Mouse (Mus musculus) G1E-ER4 (cell line): ENCODE results near the gene Gstt3. TPM values are rescaled to one million over a fixed set of nuclear protein-coding genes. Genes with fewer than 3 reads are reported as not detected.

Experiments
- GATA1 ChIP-seq: IDR thresholded peaks from one replicate; pipeline ENCODE4 v1.8.0; 2012; ENCODE audit warnings: low read length, inconsistent platforms
- polyA plus RNA-seq: library from polyadenylated mRNA; stranded (reverse); fragments of >175 nt; gene quantifications from 2 replicates; pipeline ENCODE4 v1.2.3, GENCODE M21; 2012

Gstt3 gene
- 0.25 and 0.31 TPM in 2 replicates for polyA plus RNA-seq

DNA sequence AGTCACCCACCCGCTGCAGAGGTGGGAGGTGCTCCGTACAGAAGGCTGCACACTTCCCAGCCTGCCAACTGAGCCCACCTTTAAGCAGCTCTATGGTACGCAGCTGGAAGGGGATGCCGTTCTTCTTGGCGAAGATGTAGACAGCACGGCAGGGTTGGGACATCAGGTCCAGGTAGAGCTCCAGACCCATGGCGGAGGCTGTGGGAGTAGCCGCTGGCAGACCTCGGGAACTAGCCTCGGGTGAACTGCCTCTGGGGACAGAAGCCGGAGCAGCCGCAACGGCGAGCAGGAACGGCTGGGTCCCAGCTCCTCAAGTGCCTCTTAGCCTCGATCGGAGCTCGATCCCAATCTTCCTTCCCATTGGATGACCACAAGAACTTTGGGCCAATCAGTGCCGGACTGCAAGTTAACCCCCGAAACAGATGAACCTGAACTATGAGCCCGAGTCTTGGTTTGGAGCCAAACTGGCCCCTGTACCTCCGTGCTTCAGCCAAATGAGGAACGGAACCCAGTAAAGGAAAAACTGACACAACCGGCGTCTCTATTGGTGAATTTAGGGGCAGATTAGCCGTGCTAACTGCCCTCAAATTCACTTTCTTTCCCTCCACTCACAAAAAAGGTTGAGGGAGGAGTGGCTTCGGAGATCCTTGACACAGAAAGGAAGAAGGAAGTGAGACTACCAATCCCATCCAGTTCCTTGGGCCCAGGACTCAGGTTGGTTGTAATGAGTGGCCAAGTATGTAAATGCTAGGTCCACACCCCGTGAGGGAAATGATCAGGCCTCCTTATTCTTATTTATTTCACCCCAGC, at the start of gene Gstt3, which contains the start of gene Gm20441:
Gene Gstt3 (minus strand): TSS at position 646 of the 810 bp plus-strand sequence.
Gene Gm20441 (minus strand): TSS at position 186 of the 810 bp plus-strand sequence.
- no peak for TF ChIP-seq GATA1

GRCm38 (mm10) chr10:75830275-75830670, 49.1 kb upstream of the Gstt3 start:
- no peak for TF ChIP-seq GATA1

- no peak for TF ChIP-seq GATA1
Observed at GRCm38 (mm10) chr10:75829529-75830274, 48.5 kb upstream of the Gstt3 start.

DNA sequence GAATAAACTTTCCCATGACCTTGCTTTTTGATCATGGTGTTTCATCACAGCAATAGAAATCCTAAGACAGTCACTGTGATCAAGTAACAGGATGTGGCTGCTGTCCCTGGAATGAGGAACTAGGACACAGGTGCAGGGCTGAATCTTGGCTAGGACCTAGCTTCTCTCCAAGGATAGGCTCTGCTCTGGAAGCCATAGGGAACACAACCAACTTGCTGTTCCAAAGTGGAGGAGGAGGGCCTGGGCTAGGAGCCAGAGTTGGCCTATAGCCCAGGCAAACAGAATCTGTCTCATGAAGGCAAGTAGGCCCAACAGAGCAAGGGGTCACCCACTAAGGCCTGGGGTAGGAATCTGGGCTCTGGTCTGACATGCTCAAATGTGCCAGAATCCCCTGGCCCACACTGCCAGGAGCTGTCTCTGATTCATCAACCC, 47.3 kb upstream of the Gstt3 start:
- TF ChIP-seq GATA1 = no peak

DNA sequence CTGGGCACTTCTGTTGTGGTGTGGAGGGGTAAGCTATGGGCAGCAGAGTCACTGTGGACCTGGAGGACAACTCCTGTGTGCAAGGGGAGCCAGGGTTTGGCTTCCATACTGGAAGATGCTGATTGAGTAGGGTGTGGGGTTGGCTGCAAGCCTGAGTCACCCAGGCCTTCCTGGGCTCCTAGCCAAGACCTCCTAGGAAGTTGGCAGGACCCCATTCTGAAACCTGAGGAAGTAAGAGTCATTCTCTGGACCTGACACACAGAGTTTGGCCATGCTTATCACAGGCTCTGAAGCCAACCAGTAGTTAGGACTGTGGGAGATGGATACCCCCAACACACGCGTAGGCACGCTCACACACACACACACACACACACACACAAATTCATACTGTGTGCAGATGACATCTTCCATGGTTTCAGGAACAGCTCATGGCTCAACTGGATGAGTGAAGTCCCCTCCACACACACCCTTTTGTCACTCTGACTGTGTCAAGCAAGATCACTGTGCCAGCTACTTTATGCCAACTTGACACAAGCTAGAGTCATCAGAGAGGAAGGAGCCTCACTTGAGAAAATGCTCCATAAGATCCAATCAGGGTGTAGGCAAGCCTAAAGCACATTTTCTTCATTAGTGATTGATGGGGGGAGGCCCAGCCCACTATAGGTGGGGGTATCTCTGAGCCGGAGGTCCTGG, 46.6 kb upstream of the Gstt3 start:
- TF ChIP-seq GATA1 = no peak

- no peak for TF ChIP-seq GATA1
Observed at GRCm38 (mm10) chr10:75824530-75824929, 43.3 kb upstream of the Gstt3 start.

DNA sequence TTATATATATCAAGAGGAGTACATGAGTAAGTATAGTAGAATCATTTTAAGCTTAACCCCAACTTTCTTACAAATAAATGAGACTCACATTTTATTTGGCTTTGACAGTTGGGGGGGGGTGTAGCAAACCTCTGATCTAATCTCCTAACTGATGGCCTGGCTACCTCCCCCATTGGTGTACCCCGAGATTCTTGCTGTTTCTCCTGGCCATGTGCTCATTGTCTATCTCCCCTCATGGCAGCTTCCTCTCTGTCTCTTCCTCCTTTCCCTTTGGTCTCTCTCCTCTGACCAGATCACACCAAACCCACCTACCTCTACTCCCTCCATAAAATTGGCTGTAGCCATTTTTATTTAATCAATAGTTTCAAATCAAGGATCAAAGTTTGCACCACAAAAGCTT, 42.6 kb upstream of the Gstt3 start:
- no peak for TF ChIP-seq GATA1

- TF ChIP-seq GATA1 = no peak
Observed at GRCm38 (mm10) chr10:75822443-75822842, 41.2 kb upstream of the Gstt3 start, which contains the start of gene Gstt4. TSS of gene Gstt4 (minus strand) at chr10:75822543.

GRCm38 (mm10) chr10:75819882-75820281, 38.7 kb upstream of the Gstt3 start:
- TF ChIP-seq GATA1 = no peak

DNA sequence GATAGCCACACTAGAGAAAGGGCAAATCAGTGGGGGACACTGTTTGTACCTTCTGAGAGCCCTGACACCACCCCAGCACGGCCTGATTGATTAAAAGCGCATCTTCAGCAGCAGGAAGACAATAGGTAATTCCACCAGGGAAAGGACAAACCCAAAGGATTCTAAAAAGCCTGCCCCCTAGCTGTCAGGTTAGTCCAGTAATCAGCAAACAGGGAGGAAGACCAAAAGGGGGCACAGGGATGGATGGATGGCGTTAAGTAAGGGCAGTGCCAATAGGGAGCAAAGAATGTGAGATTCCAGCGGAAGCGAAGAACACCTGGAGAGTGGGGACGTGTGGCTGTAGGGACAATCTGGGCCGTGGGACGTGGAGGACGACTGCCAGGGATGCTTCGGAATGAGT, 37.4 kb upstream of the Gstt3 start:
- TF ChIP-seq GATA1 = no peak

DNA sequence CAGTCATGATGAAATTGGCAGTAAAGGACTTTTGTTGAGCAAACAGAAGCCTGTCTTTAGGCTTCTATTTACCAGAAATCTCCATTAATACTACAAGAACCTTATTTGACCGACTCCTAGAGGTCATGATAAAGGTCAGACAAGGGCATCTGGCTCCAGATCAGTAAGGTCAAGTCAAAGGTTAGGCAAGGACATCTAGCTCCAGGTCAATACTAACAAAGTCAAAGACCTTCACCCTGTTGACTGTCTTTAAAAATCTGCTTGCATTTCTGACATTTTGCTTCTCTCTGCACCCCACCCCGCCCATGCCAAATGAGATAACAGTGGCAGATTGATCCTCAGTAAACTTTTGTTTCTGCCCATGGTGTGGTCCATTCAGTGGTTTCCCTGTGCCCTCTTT, 23.0 kb upstream of the Gstt3 start:
- no peak for TF ChIP-seq GATA1

- no peak for TF ChIP-seq GATA1
Observed at GRCm38 (mm10) chr10:75798176-75798696, 17.0 kb upstream of the Gstt3 start, which contains the start of gene Gstt1. TSS of gene Gstt1 (minus strand) at chr10:75798584.

DNA sequence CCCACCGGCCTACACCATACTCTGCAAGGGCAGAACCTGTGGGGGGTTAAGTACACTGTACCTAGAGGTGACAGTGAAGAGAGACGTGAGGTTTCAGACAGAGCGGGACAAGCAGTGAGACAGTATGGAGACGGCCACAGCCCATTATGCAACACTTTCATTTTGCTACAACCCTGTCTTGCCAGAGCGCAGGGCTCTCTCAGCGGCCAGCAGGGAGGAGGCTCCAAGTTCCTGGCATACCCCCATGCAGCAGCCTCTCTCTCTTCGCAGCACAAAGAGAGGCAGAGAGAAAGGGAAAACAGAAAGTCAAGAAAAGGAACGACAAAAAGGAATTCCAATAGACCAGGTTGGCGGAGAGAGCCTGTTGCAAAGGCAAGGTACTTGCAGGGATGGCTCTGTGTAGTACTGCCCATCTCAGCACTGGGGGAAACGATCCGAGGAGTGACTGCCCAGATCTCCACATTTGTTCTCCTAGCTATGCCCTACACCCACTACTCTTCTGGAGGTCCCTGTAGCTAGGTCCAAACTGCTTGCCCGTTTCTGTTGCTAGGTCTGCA, 16.5 kb upstream of the Gstt3 start:
- TF ChIP-seq GATA1 = no peak

DNA sequence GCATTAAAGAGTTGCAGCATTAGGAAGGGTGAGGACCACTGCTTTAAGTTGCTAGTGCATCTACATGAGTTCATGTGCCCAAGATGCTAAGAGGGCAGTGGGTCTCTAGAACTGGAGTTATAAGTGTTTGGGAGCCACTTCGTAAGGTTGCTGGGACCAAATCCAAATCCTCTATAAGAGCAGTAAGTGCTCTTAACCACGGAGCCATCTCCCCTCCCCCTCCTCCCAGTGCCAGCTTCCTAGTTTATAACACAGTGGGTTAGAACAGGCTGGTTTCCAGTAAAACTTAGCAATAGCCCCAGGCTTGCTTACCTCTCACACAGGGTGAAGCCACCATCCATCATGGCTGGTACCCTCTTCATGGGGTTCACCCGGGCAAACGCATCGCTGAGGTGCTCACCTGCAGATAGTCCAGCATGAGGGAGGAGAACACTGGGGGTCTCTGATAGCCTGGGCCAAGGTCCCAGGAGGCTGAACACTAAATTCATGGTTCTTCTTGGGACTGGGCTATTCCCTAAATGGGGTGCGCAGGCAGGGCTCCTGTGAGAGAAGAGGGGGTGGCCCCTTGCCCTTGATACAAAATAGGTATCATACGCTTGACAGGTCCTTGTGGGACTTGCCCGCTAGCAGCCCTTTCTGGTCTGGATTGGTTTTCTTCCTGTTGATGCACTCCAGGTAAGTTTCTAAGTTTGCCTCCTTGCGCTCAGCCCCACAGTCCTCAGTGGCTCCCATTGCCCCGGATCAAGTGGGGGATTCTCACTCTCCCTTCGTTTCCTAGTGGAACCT, 15.7 kb upstream of the Gstt3 start:
- TF ChIP-seq GATA1 = no peak
